Mouse (Mus musculus) forebrain, postnatal 0 days (tissue): ENCODE measurements around the gene LTO1. TPM values are rescaled to one million over a fixed set of nuclear protein-coding genes. Genes with fewer than 3 reads are reported as not detected.
"Not testable (repeated sequence)": the region's sequence is repeated elsewhere in the genome, so short reads cannot be mapped to it uniquely, and the experiment has no call there.

ENCODE experiments used
- ATAC-seq: fragments of 200-750 bp; cut with Nextera tagmentation; 2 replicates; pipeline ENCODE4 v1.8.0; 2017; ENCODE audit warnings: mild to moderate bottlenecking, moderate library complexity
- DNase-seq: peaks from one replicate; pipeline ENCODE4 v3.0.0-alpha.2; 2015
- H3K27ac ChIP-seq: fragments of 300-500 bp; sonication (generic); 2 replicates; pipeline ENCODE4 v1.5.1; 2014; ENCODE audit warnings: low read depth, mild to moderate bottlenecking, antibody characterized with exemption, low read length, moderate library complexity, mixed read lengths
- H3K27me3 ChIP-seq: fragments of 300-500 bp; sonication (generic); 2 replicates; pipeline ENCODE4 v1.6.1; 2014; ENCODE audit warnings: mild to moderate bottlenecking, low read length, mixed read lengths; ENCODE audit not compliant: insufficient read depth
- H3K36me3 ChIP-seq: fragments of 300-500 bp; sonication (generic); 2 replicates; pipeline ENCODE4 v1.6.1; 2014; ENCODE audit warnings: mild to moderate bottlenecking, moderate library complexity; ENCODE audit not compliant: insufficient read depth
- H3K4me1 ChIP-seq: fragments of 300-500 bp; sonication (generic); 2 replicates; pipeline ENCODE4 v1.6.1; 2014; ENCODE audit warnings: antibody characterized with exemption; ENCODE audit not compliant: insufficient read depth
- H3K4me2 ChIP-seq: fragments of 300-500 bp; sonication (generic); 2 replicates; pipeline ENCODE4 v1.6.1; 2014; ENCODE audit warnings: low read depth, mild to moderate bottlenecking, moderate library complexity
- H3K4me3 ChIP-seq: fragments of 300-500 bp; sonication (generic); 2 replicates; pipeline ENCODE4 v1.5.1; 2014; ENCODE audit warnings: low read depth, low read length, mixed read lengths
- H3K9ac ChIP-seq: fragments of 300-500 bp; sonication (generic); 2 replicates; pipeline ENCODE4 v1.6.1; 2014; ENCODE audit warnings: mild to moderate bottlenecking
- H3K9me3 ChIP-seq: fragments of 300-500 bp; sonication (generic); 2 replicates; pipeline ENCODE4 v1.6.1; 2016; ENCODE audit warnings: low read length
- CTCF ChIP-seq: sonication (generic); IDR thresholded peaks from 2 replicates; pipeline ENCODE4 v1.5.1; 2016; ENCODE audit warnings: antibody characterized with exemption, control low read depth, low read depth
- WGBS: fragments of 180-500 bp; shearing (Covaris S2); extraction: QIAGEN DNeasy Blood & Tissue Kit; methylation state at CpG from one replicate; pipeline ENCODE4 v1.1.7; 2014; 5-methylcytosine and 5-hydroxymethylcytosine counted together
- polyA plus RNA-seq: library from polyadenylated mRNA; unstranded; fragments of >200 nt; fragmentation: Nextera tagmentation; extraction: Ambion mirVana; gene quantifications from 2 replicates; pipeline ENCODE4 v1.2.1, GENCODE M21; 2015
- total RNA-seq: library from RNA; depleted of rRNA; stranded (reverse); fragments of >200 nt; gene quantifications from 2 replicates; pipeline ENCODE4 v1.2.3, GENCODE M21; 2014

Gene LTO1
- total and polyA plus RNA-seq, 2 experiments from 2014 or later = 17.6 to 21.7 TPM

GRCm38 (mm10) chr7:144894706-144895105 is 20.2 kb upstream of the LTO1 start:
- H3K27ac ChIP-seq = no peak overlapping the region
- peaks cover 10% of the 10 kb centered on the region; the same call in 1 of the 2 replicates for H3K4me1 ChIP-seq
- H3K4me3 ChIP-seq = peak overlapping the region; percentile 49
- 2% methylated on average over 4 of the region's 4 CpGs for WGBS
- H3K27me3 ChIP-seq = peaks cover 29% of the 10 kb centered on the region
- H3K4me2 ChIP-seq = peak overlapping the region; percentile 95
- no peak for DNase-seq
- ATAC-seq = no peak
- TF ChIP-seq CTCF = 0 out of 2 replicates have a peak, but pooled peaks have one; percentile 9
- H3K9ac ChIP-seq = peak overlapping the region; percentile 58; the same call in 1 of the 2 replicates
- H3K9me3 ChIP-seq = no peaks in the 10 kb centered on the region
- H3K36me3 ChIP-seq = no peaks in the 10 kb centered on the region

- ATAC-seq (peak; percentile 90), DNase-seq (peak; percentile 85)
- H3K27ac ChIP-seq = no peak overlapping the region
- H3K27me3 ChIP-seq = peaks cover 29% of the 10 kb centered on the region
- peak; percentile 90 for TF ChIP-seq CTCF
- peak overlapping the region; percentile 58 for H3K9ac ChIP-seq
- 2% methylated on average over 37 of the region's 37 CpGs for WGBS
- H3K4me2 ChIP-seq = peak overlapping the region; percentile 95
- H3K36me3 ChIP-seq = no peaks in the 10 kb centered on the region
- peak overlapping the region; percentile 49 for H3K4me3 ChIP-seq
- no peaks in the 10 kb centered on the region for H3K9me3 ChIP-seq
- H3K4me1 ChIP-seq = peaks cover 10% of the 10 kb centered on the region; the same call in 1 of the 2 replicates
Observed at GRCm38 (mm10) chr7:144895305-144896111, 19.4 kb upstream of the LTO1 start.

GRCm38 (mm10) chr7:144896294-144897218 is 18.3 kb upstream of the LTO1 start, which contains the start of gene Fgf15:
Gene Fgf15 (plus strand): TSS chr7:144896531.
- no peak within 1 kb of the TSS for H3K27ac ChIP-seq
- 2% methylated on average over 65 of the region's 65 CpGs for WGBS

GRCm38 (mm10) chr7:144898506-144898905 is 16.4 kb upstream of the LTO1 start:
- no peak overlapping the region for H3K4me3 ChIP-seq
- DNase-seq = no peak

More at GRCm38 (mm10) chr7:144896294-144897218, 18.3 kb upstream of the LTO1 start, which contains the start of gene Fgf15:
- peak; percentile 12; the same call in 1 of the 2 replicates for ATAC-seq
- no peaks in the 10 kb centered on the region for H3K36me3 ChIP-seq
- DNase-seq = peak; percentile 54
- no peaks in the 10 kb centered on the region for H3K9me3 ChIP-seq
- H3K4me1 ChIP-seq = peaks cover 10% of the 10 kb centered on the region; the same call in 1 of the 2 replicates
- H3K9ac ChIP-seq = peak within 1 kb of the TSS; percentile 58
- H3K4me2 ChIP-seq = peak within 1 kb of the TSS; percentile 95
- peak within 1 kb of the TSS; percentile 49 for H3K4me3 ChIP-seq
- no peak for TF ChIP-seq CTCF
- H3K27me3 ChIP-seq = peaks cover 29% of the 10 kb centered on the region

GRCm38 (mm10) chr7:144905514-144905913 is 9.4 kb upstream of the LTO1 start:
- TF ChIP-seq CTCF = peak; percentile 27; the same call in 1 of the 2 replicates
- 95% methylated on average over 3 of the region's 3 CpGs for WGBS
- not testable (repeated sequence) for H3K9me3 ChIP-seq, H3K4me1 ChIP-seq, DNase-seq, H3K4me3 ChIP-seq, H3K4me2 ChIP-seq, ATAC-seq, H3K36me3 ChIP-seq, H3K27me3 ChIP-seq, H3K9ac ChIP-seq, H3K27ac ChIP-seq

More at GRCm38 (mm10) chr7:144898506-144898905, 16.4 kb upstream of the LTO1 start:
- TF ChIP-seq CTCF = no peak
- Histone ChIP-seq H3K36me3 (no peaks in the 10 kb centered on the region), H3K27ac (no peak overlapping the region), H3K4me1 (peaks cover 10% of the 10 kb centered on the region; the same call in 1 of the 2 replicates), H3K9me3 (no peaks in the 10 kb centered on the region), H3K9ac (no peak overlapping the region), H3K27me3 (peaks cover 29% of the 10 kb centered on the region), H3K4me2 (no peak overlapping the region)
- 45% methylated on average over 6 of the region's 6 CpGs for WGBS
- no peak for ATAC-seq

GRCm38 (mm10) chr7:144906708-144907397 is 8.0 kb upstream of the LTO1 start:
- DNase-seq = peak; percentile 85
- ATAC-seq = peak; percentile 66

More at GRCm38 (mm10) chr7:144906708-144907397, 8.0 kb upstream of the LTO1 start:
- no peaks in the 10 kb centered on the region; the same call in 1 of the 2 replicates for H3K27me3 ChIP-seq
- H3K36me3 ChIP-seq = no peaks in the 10 kb centered on the region
- H3K4me3 ChIP-seq = 0 out of 2 replicates have a peak overlapping the region, but pooled peaks have one; percentile 9
- H3K27ac ChIP-seq = no peak overlapping the region
- peak; percentile 92 for TF ChIP-seq CTCF
- WGBS = 11% methylated on average over 28 of the region's 28 CpGs
- no peaks in the 10 kb centered on the region for H3K4me1 ChIP-seq
- no peak overlapping the region for H3K9ac ChIP-seq
- H3K9me3 ChIP-seq = no peaks in the 10 kb centered on the region
- H3K4me2 ChIP-seq = peak overlapping the region; percentile 37
